Mouse (Mus musculus) bone marrow, adult 2 months (tissue): ENCODE measurements around the gene Pla2g3.

Experiments used
- CTCF ChIP-seq: fragments of 200-500 bp; IDR thresholded peaks from 2 replicates; pipeline ENCODE4 v1.5.1; 2011; ENCODE audit warnings: low read length, control low read depth; ENCODE audit not compliant: control insufficient read depth, insufficient read depth
- POLR2A ChIP-seq: fragments of 200-500 bp; IDR thresholded peaks from 2 replicates; pipeline ENCODE4 v1.6.1; 2011; ENCODE audit warnings: low read depth, mild to moderate bottlenecking, control low read depth, low read length, borderline replicate concordance; ENCODE audit not compliant: control insufficient read depth

DNA sequence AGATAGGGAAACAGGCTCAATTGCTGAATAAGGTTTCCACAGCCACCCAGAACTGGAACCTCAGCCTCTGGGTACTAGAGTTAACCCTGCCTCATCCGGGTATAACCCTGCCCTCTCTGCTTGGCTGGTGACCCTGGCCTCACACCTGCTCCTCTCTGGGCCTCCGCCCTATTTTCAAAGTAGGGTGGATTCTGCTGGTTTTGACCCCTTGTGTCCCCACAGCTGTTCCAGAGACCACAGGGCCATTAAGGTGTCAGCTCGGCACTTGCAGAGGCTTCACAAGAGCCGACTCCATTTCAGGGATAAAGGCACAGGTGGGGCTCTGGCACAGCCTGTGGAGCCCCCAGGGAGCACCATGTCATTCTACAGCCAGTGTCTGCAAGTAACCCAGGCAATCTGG, 4.7 kb downstream of the Pla2g3 start:
- TF ChIP-seq CTCF (no peak), POLR2A (no peak)
